Mouse (Mus musculus): ENCODE data around the gene Stox2. TPM values are rescaled to one million over a fixed set of nuclear protein-coding genes. Genes with fewer than 3 reads are reported as not detected.

Stox2 gene
- polyA plus RNA-seq, 1 experiment from 2014 or later: 34.3 TPM

DNA sequence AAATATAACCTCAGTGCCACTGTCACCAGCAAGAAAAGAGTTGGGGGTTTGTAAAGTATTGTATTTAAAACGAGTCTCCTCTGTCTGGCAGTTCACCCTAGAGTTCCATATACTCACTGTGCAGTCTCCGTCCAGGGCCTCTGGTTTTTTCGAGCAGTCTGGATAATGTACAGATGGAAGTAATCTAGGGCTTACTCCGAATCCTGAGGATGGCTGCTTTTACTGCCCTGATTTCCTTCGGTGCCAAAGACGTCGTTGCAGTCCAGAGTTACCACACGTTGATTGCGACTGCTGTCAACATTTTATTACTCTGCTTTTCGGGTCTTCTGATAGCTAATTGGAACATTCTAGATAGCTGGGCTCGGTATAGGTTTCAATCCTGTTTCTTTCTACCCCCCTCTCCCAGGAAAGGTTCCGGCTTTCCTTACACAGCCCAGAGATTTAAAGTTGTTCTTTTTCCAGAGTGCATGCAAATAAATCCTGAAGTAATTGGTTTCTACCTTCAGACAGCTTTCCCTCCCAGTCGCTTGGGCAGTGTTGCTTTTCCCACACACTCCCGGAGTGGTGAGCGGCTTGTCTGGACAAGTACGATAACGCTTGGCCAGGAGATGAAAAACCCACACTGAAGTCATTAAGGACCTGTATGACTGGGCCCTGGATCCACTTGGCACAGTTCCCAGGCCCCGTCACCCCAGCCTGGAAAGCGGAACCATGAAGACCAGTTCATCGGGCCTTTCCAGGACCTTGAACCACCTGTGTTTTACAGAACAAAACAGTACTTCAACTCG, 94.1 kb downstream of the Stox2 start:
- no peak for ATAC-seq (ENCODE audit: low FRiP score)
- Histone ChIP-seq H3K4me2 (no peak overlapping the region), H3K9me3 (ENCODE audit: control insufficient read depth, low read length) (no peaks in the 10 kb centered on the region), H3K36me3 (ENCODE audit: control insufficient read depth, insufficient read depth, low read length) (no peaks in the 10 kb centered on the region), H3K4me1 (ENCODE audit: control insufficient read depth, insufficient read depth, low read length) (peaks cover 2% of the 10 kb centered on the region; the same call in 1 of the 2 replicates), H3K27me3 (ENCODE audit: control insufficient read depth, insufficient read depth, low read length) (no peaks in the 10 kb centered on the region), H3K4me3 (ENCODE audit: low read depth, low read length) (no peak overlapping the region), H3K27ac (ENCODE audit: low read depth, low read length) (no peak overlapping the region), H3K9ac (ENCODE audit: low read length) (no peak overlapping the region)
- WGBS: 83% methylated on average over 21 of the region's 21 CpGs
- DNase-seq (ENCODE audit: low spot score, missing footprints): no peak

DNA sequence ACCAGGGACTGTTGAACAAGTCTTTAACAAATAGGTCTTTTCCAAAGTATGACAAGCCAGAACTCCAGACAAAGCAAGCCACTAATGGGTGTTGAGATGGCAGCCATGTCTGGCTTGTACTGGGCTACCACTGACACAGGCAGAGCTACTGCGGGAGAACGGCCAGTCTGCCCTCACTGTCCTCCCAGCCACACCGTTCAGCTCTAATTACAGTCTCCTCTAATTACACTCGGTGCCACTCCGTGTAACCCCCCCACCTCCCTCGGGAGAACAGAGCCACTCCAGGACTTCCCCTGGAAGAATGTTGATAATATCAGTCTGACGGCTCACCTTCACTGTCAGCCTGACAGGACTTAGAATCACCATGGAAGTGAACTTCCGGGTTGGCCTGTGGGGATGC, 97.1 kb downstream of the Stox2 start:
- ATAC-seq (ENCODE audit: low FRiP score): peak; percentile 50; the same call in 1 of the 2 replicates
- Histone ChIP-seq H3K27ac (ENCODE audit: low read depth, low read length) (no peak overlapping the region), H3K36me3 (ENCODE audit: control insufficient read depth, insufficient read depth, low read length) (no peaks in the 10 kb centered on the region), H3K9me3 (ENCODE audit: control insufficient read depth, low read length) (no peaks in the 10 kb centered on the region), H3K9ac (ENCODE audit: low read length) (no peak overlapping the region), H3K4me2 (no peak overlapping the region), H3K4me1 (ENCODE audit: control insufficient read depth, insufficient read depth, low read length) (peaks cover 16% of the 10 kb centered on the region), H3K27me3 (ENCODE audit: control insufficient read depth, insufficient read depth, low read length) (no peaks in the 10 kb centered on the region), H3K4me3 (ENCODE audit: low read depth, low read length) (no peak overlapping the region)
- no peak for DNase-seq (ENCODE audit: low spot score, missing footprints)
- WGBS: 76% methylated on average over 8 of the region's 8 CpGs

DNA sequence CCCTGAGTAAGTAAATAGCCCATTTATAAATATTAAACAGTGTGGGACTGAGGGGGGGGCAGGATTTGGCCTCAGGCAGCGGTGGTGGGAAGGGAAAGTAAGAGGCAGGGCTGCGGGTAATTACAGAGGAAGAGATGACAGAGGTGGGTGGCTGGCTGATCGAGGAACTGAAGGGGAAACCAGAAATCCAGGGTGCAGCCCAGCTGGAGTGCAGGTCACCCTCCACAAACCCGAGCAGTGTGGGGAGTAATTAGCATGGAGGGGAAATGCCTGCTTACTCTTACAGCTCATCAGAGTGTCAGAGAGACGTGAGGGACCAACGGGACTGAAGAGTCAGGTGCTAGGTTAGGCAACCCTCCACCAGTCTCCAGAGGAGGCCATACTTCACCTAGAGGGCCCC, 98.4 kb downstream of the Stox2 start:
- H3K4me1 ChIP-seq (ENCODE audit: control insufficient read depth, insufficient read depth, low read length): peaks cover 16% of the 10 kb centered on the region
- no peaks in the 10 kb centered on the region for H3K9me3 ChIP-seq (ENCODE audit: control insufficient read depth, low read length)
- no peak overlapping the region for H3K9ac ChIP-seq (ENCODE audit: low read length)
- no peak overlapping the region for H3K27ac ChIP-seq (ENCODE audit: low read depth, low read length)
- ATAC-seq (ENCODE audit: low FRiP score) (no peak), DNase-seq (ENCODE audit: low spot score, missing footprints) (no peak)
- no peaks in the 10 kb centered on the region for H3K36me3 ChIP-seq (ENCODE audit: control insufficient read depth, insufficient read depth, low read length)
- 68% methylated on average over 6 of the region's 6 CpGs for WGBS
- no peak overlapping the region for H3K4me3 ChIP-seq (ENCODE audit: low read depth, low read length)
- no peaks in the 10 kb centered on the region for H3K27me3 ChIP-seq (ENCODE audit: control insufficient read depth, insufficient read depth, low read length)
- no peak overlapping the region for H3K4me2 ChIP-seq

DNA sequence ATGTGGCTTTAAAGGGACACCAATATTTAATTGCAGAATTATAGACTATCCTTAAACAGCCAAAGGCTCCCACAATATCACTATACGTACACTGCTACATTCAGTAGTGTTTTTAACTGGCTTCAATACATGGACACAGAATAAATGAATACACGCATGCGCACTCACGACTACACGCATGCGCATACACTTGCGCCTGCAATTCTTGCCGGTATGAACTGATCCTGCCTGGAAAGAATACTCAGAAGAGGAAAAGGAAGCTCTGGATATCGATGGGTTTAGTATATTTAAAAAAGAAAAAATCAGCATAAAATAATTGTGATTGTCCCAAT, 100.4 kb downstream of the Stox2 start:
- WGBS: 78% methylated on average over 9 of the region's 9 CpGs
- Histone ChIP-seq H3K4me2 (no peak overlapping the region), H3K27ac (ENCODE audit: low read depth, low read length) (peak overlapping the region; percentile 12; the same call in 1 of the 2 replicates), H3K9ac (ENCODE audit: low read length) (no peak overlapping the region), H3K27me3 (ENCODE audit: control insufficient read depth, insufficient read depth, low read length) (no peaks in the 10 kb centered on the region), H3K9me3 (ENCODE audit: control insufficient read depth, low read length) (no peaks in the 10 kb centered on the region), H3K4me3 (ENCODE audit: low read depth, low read length) (no peak overlapping the region), H3K36me3 (ENCODE audit: control insufficient read depth, insufficient read depth, low read length) (no peaks in the 10 kb centered on the region), H3K4me1 (ENCODE audit: control insufficient read depth, insufficient read depth, low read length) (peaks cover 16% of the 10 kb centered on the region)
- DNase-seq (ENCODE audit: low spot score, missing footprints) (no peak), ATAC-seq (ENCODE audit: low FRiP score) (peak; percentile 51; the same call in 1 of the 2 replicates)

DNA sequence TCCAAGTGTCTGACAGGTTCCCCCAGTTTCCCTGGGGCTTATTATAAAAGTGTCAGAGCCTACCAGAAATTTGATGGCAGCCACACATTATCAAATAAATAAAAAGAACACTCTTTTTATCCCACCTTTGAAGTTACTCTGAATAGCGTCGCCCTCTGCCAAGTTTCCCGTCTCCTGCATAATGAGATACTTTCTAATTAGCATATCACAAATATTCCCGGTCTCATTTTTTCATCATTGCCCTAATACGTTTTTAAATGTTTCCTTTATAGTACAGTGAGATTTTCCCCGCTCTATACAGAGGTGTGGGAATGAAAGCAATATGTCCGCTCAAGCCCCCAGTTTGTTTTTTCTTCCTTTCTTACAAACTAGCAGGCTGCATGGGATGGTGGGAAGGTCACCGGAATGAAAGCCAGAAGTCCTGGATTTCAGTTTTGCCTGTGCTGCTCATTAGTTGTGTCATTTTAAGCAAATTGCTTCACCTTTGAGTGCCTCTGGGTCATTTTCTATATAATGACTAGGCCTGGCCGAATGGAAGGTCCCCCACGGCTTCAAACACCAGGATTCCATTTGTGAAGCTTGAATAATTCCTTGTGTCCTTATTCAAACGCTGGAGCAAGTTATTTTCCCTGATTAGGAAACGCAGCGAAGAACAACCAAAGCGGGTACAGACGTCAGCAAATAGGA, 100.9 kb downstream of the Stox2 start:
- Histone ChIP-seq H3K27ac (ENCODE audit: low read depth, low read length) (peak overlapping the region; percentile 12; the same call in 1 of the 2 replicates), H3K4me2 (peak overlapping the region; percentile 17; the same call in 1 of the 2 replicates), H3K9me3 (ENCODE audit: control insufficient read depth, low read length) (no peaks in the 10 kb centered on the region), H3K4me3 (ENCODE audit: low read depth, low read length) (no peak overlapping the region), H3K36me3 (ENCODE audit: control insufficient read depth, insufficient read depth, low read length) (no peaks in the 10 kb centered on the region), H3K27me3 (ENCODE audit: control insufficient read depth, insufficient read depth, low read length) (no peaks in the 10 kb centered on the region), H3K9ac (ENCODE audit: low read length) (no peak overlapping the region), H3K4me1 (ENCODE audit: control insufficient read depth, insufficient read depth, low read length) (peaks cover 16% of the 10 kb centered on the region)
- WGBS: 12% methylated on average over 15 of the region's 15 CpGs
- DNase-seq (ENCODE audit: low spot score, missing footprints): peak; percentile 90
- no peak for ATAC-seq (ENCODE audit: low FRiP score)

DNA sequence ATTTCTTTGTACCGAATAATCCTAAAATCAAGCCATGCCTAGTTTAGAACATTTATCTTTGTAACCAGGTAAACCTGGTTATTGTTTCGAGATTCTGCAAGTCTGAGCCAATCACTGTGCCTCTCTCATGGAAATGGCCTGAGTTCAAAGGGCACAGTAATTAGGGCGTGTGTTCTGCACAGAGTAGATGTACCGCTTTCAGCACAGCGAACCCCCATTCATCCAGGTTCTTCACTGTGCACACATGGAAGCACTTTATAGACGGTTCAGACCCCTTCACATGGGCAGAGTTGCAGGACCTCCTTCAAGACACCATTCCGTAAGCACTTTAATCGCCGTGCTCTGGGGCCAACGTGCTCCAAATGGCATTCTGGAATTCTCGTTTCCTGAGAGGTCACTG, 104.7 kb downstream of the Stox2 start:
- Histone ChIP-seq H3K4me2 (no peak overlapping the region), H3K9me3 (ENCODE audit: control insufficient read depth, low read length) (no peaks in the 10 kb centered on the region), H3K27ac (ENCODE audit: low read depth, low read length) (no peak overlapping the region), H3K4me3 (ENCODE audit: low read depth, low read length) (no peak overlapping the region), H3K4me1 (ENCODE audit: control insufficient read depth, insufficient read depth, low read length) (peaks cover 22% of the 10 kb centered on the region), H3K36me3 (ENCODE audit: control insufficient read depth, insufficient read depth, low read length) (no peaks in the 10 kb centered on the region), H3K9ac (ENCODE audit: low read length) (no peak overlapping the region), H3K27me3 (ENCODE audit: control insufficient read depth, insufficient read depth, low read length) (no peaks in the 10 kb centered on the region)
- no peak for DNase-seq (ENCODE audit: low spot score, missing footprints)
- WGBS: 81% methylated on average over 11 of the region's 11 CpGs
- no peak for ATAC-seq (ENCODE audit: low FRiP score)

DNA sequence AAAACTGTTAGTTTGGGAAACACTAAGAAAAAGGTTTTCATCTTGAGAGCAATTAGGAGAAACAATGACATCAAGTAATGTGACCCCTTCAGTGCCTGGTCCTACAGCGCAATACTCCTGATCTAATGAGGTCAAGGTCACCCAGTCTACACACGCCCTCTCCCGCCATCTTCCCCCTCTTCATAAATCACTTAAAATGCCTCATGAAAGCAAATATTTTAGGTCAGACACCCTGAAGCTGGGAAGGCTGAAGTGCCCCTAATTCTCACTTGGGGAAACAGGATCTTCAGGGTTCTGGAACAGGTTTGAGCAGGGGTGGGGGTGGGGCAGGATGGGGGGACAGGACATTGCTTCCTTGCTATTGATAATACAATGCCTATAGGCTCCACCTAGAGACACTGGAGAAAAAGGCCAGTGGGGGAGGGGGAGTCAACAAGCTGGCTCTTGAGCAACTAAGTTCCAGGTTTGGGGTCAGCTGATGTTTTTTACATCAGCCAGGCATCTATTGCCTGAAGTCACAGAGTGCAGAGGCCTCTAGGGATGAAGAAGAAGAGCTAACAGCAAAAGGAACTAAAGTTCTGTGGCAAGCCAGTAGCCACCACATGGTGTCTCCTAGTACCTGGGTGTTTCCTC, 107.4 kb downstream of the Stox2 start:
- H3K4me1 ChIP-seq (ENCODE audit: control insufficient read depth, insufficient read depth, low read length): peaks cover 10% of the 10 kb centered on the region
- no peak for ATAC-seq (ENCODE audit: low FRiP score)
- no peak for DNase-seq (ENCODE audit: low spot score, missing footprints)
- H3K9me3 ChIP-seq (ENCODE audit: control insufficient read depth, low read length): no peaks in the 10 kb centered on the region
- H3K4me2 ChIP-seq: no peak overlapping the region
- no peak overlapping the region for H3K27ac ChIP-seq (ENCODE audit: low read depth, low read length)
- H3K9ac ChIP-seq (ENCODE audit: low read length): no peak overlapping the region
- WGBS: 56% methylated on average over 3 of the region's 3 CpGs
- H3K4me3 ChIP-seq (ENCODE audit: low read depth, low read length): no peak overlapping the region
- no peaks in the 10 kb centered on the region for H3K36me3 ChIP-seq (ENCODE audit: control insufficient read depth, insufficient read depth, low read length)
- H3K27me3 ChIP-seq (ENCODE audit: control insufficient read depth, insufficient read depth, low read length): no peaks in the 10 kb centered on the region

DNA sequence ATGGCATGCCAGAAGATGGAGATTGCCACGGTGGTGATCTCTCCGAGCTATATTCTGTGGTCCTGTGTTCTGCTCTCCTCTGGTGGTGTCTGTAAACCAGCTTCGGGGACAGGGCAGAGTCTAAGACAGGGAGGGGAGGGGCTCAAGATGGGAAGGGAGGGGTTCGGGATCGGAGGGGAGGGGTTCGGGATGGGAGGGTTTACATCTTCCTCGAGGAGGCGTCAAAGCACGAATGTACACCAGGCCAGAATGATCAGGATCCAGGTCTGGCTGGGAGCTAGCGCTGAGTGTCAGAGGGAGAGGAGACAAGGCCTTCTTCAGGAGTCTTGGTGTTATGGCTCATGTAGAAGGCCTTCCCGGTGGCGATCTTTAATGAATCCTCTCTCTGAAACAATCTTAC, 109.7 kb downstream of the Stox2 start:
- no peak overlapping the region for H3K27ac ChIP-seq (ENCODE audit: low read depth, low read length)
- H3K36me3 ChIP-seq (ENCODE audit: control insufficient read depth, insufficient read depth, low read length): no peaks in the 10 kb centered on the region
- H3K4me3 ChIP-seq (ENCODE audit: low read depth, low read length): no peak overlapping the region
- no peak overlapping the region for H3K9ac ChIP-seq (ENCODE audit: low read length)
- H3K27me3 ChIP-seq (ENCODE audit: control insufficient read depth, insufficient read depth, low read length): no peaks in the 10 kb centered on the region
- no peak overlapping the region for H3K4me2 ChIP-seq
- 91% methylated on average over 12 of the region's 12 CpGs for WGBS
- H3K9me3 ChIP-seq (ENCODE audit: control insufficient read depth, low read length): no peaks in the 10 kb centered on the region
- ATAC-seq (ENCODE audit: low FRiP score) (no peak), DNase-seq (ENCODE audit: low spot score, missing footprints) (no peak)
- peaks cover 13% of the 10 kb centered on the region for H3K4me1 ChIP-seq (ENCODE audit: control insufficient read depth, insufficient read depth, low read length)

DNA sequence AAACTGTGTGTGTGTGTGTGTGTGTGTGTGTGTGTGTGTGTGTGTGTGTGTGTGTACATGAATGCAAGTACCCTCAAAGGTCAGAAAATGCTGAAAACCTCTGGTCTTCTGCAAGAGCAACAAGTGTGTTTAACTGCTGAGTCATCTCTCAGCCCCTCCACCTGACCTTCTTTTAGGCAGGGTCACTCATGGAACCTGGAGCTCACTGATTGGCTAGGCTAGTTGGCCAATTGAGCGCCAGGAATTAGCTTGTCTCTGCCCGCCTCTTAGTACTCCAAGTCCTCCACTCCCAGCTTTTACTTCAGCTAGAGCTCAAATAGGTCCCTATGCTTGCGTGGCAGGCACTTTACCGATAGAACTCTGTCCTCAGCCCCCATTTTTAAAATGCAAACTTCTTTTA, 110.2 kb downstream of the Stox2 start:
- ATAC-seq (ENCODE audit: low FRiP score): no peak

More for the DNA sequence above, 110.2 kb downstream of the Stox2 start:
- 94% methylated on average over 4 of the region's 4 CpGs for WGBS
- DNase-seq (ENCODE audit: low spot score, missing footprints): no peak
- Histone ChIP-seq H3K9ac (ENCODE audit: low read length) (no peak overlapping the region), H3K27ac (ENCODE audit: low read depth, low read length) (no peak overlapping the region), H3K4me2 (no peak overlapping the region), H3K9me3 (ENCODE audit: control insufficient read depth, low read length) (no peaks in the 10 kb centered on the region), H3K4me1 (ENCODE audit: control insufficient read depth, insufficient read depth, low read length) (peaks cover 13% of the 10 kb centered on the region), H3K36me3 (ENCODE audit: control insufficient read depth, insufficient read depth, low read length) (no peaks in the 10 kb centered on the region), H3K4me3 (ENCODE audit: low read depth, low read length) (no peak overlapping the region), H3K27me3 (ENCODE audit: control insufficient read depth, insufficient read depth, low read length) (no peaks in the 10 kb centered on the region)

All from midbrain, embryonic 11.5 days (tissue).